Mouse (Mus musculus) megakaryocyte, embryonic 14.5 days (primary cell): ENCODE results near the gene Card6. TPM values are rescaled to one million over a fixed set of nuclear protein-coding genes. Genes with fewer than 3 reads are reported as not detected.
A peak's percentile ranks its signal among the peaks of the same experiment; 100 is the strongest.

ENCODE experiments used
- H3K27me3 ChIP-seq: replicated peaks from 2 replicates; pipeline ENCODE3; 2012; ENCODE audit warnings: inconsistent platforms
- H3K36me3 ChIP-seq: replicated peaks from 2 replicates; pipeline ENCODE3; 2012; ENCODE audit warnings: low read length, inconsistent platforms, mixed read lengths
- H3K4me1 ChIP-seq: 2 replicates; pipeline ENCODE4 v1.6.1; 2012; ENCODE audit warnings: inconsistent platforms
- H3K4me3 ChIP-seq: replicated peaks from 2 replicates; pipeline ENCODE3; 2012; ENCODE audit warnings: moderate library complexity, mild to moderate bottlenecking, inconsistent platforms
- H3K9me3 ChIP-seq: 2 replicates; pipeline ENCODE4 v1.6.1; 2012; ENCODE audit warnings: inconsistent platforms
- FLI1 ChIP-seq: IDR thresholded peaks from 2 replicates; pipeline ENCODE4 v1.6.1; 2012; ENCODE audit warnings: low read length, inconsistent platforms, mixed read lengths
- GATA1 ChIP-seq: IDR thresholded peaks from 3 replicates; pipeline ENCODE4 v1.6.1; 2012; ENCODE audit warnings: mixed read lengths, low read length, inconsistent platforms, borderline replicate concordance
- polyA plus RNA-seq: library from polyadenylated mRNA; stranded (reverse); fragments of >175 nt; gene quantifications from 2 replicates; pipeline ENCODE4 v1.2.3, GENCODE M21; 2012; ENCODE audit warnings: low replicate concordance; ENCODE audit not compliant: insufficient read depth

The Card6 gene
- polyA plus RNA-seq = 0.09 TPM in 1 of 2 replicates, not detected in the other

GRCm38 (mm10) chr15:5107686-5108654, at the start of gene Card6:
Gene Card6 (minus strand): TSS chr15:5108539.
- H3K36me3 ChIP-seq = no peaks in the 10 kb centered on the region
- peak within 1 kb of the TSS; percentile 77 for H3K4me3 ChIP-seq
- H3K27me3 ChIP-seq = peaks cover 34% of the 10 kb centered on the region
- H3K9me3 ChIP-seq = no peaks in the 10 kb centered on the region; the same call in 1 of the 2 replicates
- no peak for TF ChIP-seq FLI1
- TF ChIP-seq GATA1 = no peak
- H3K4me1 ChIP-seq = peaks cover 18% of the 10 kb centered on the region

- Histone ChIP-seq H3K4me3 (no peak overlapping the region), H3K9me3 (no peaks in the 10 kb centered on the region), H3K36me3 (peaks cover 29% of the 10 kb centered on the region), H3K27me3 (no peaks in the 10 kb centered on the region), H3K4me1 (peaks cover 52% of the 10 kb centered on the region)
- no peak for TF ChIP-seq FLI1
- TF ChIP-seq GATA1 = no peak
These were observed 49.0 kb upstream of the Card6 start for GRCm38 (mm10) chr15:5157386-5157785.

- peak overlapping the region; percentile 33 for H3K4me3 ChIP-seq
- no peaks in the 10 kb centered on the region for H3K27me3 ChIP-seq
- H3K36me3 ChIP-seq = peaks cover 29% of the 10 kb centered on the region
- no peaks in the 10 kb centered on the region for H3K9me3 ChIP-seq
- H3K4me1 ChIP-seq = peaks cover 59% of the 10 kb centered on the region
- TF ChIP-seq FLI1 = no peak
- TF ChIP-seq GATA1 = no peak
These were observed 48.0 kb upstream of the Card6 start for GRCm38 (mm10) chr15:5156355-5156754.

GRCm38 (mm10) chr15:5155093-5155492, 46.8 kb upstream of the Card6 start:
- Histone ChIP-seq H3K4me1 (peaks cover 69% of the 10 kb centered on the region), H3K27me3 (no peaks in the 10 kb centered on the region), H3K9me3 (no peaks in the 10 kb centered on the region), H3K4me3 (no peak overlapping the region), H3K36me3 (peaks cover 24% of the 10 kb centered on the region)
- TF ChIP-seq GATA1 (no peak), FLI1 (no peak)

GRCm38 (mm10) chr15:5154621-5155020, 46.3 kb upstream of the Card6 start:
- H3K9me3 ChIP-seq = no peaks in the 10 kb centered on the region

GRCm38 (mm10) chr15:5152171-5152570, 43.8 kb upstream of the Card6 start:
- H3K4me3 ChIP-seq = no peak overlapping the region
- H3K27me3 ChIP-seq = no peaks in the 10 kb centered on the region
- H3K36me3 ChIP-seq = peaks cover 2% of the 10 kb centered on the region
- peaks cover 76% of the 10 kb centered on the region for H3K4me1 ChIP-seq
- TF ChIP-seq FLI1 = no peak
- no peak for TF ChIP-seq GATA1
- no peaks in the 10 kb centered on the region for H3K9me3 ChIP-seq

More at GRCm38 (mm10) chr15:5154621-5155020, 46.3 kb upstream of the Card6 start:
- H3K4me1 ChIP-seq = peaks cover 74% of the 10 kb centered on the region
- TF ChIP-seq FLI1 = no peak
- TF ChIP-seq GATA1 = no peak
- no peak overlapping the region for H3K4me3 ChIP-seq
- no peaks in the 10 kb centered on the region for H3K27me3 ChIP-seq
- H3K36me3 ChIP-seq = peaks cover 19% of the 10 kb centered on the region

GRCm38 (mm10) chr15:5149187-5149586, 40.8 kb upstream of the Card6 start:
- Histone ChIP-seq H3K27me3 (no peaks in the 10 kb centered on the region), H3K4me1 (peaks cover 69% of the 10 kb centered on the region), H3K36me3 (peaks cover 9% of the 10 kb centered on the region), H3K9me3 (no peaks in the 10 kb centered on the region), H3K4me3 (no peak overlapping the region)
- TF ChIP-seq GATA1 = no peak
- no peak for TF ChIP-seq FLI1

GRCm38 (mm10) chr15:5145196-5145945, 37.0 kb upstream of the Card6 start:
- peaks cover 70% of the 10 kb centered on the region for H3K4me1 ChIP-seq
- no peak for TF ChIP-seq GATA1
- no peaks in the 10 kb centered on the region for H3K27me3 ChIP-seq
- peak overlapping the region; percentile 99 for H3K4me3 ChIP-seq
- H3K9me3 ChIP-seq = no peaks in the 10 kb centered on the region
- H3K36me3 ChIP-seq = peaks cover 7% of the 10 kb centered on the region

GRCm38 (mm10) chr15:5144021-5144778, 35.9 kb upstream of the Card6 start:
- Histone ChIP-seq H3K4me1 (peaks cover 70% of the 10 kb centered on the region), H3K4me3 (peak overlapping the region; percentile 99), H3K36me3 (peaks cover 7% of the 10 kb centered on the region), H3K9me3 (no peaks in the 10 kb centered on the region), H3K27me3 (no peaks in the 10 kb centered on the region)
- no peak for TF ChIP-seq GATA1
- no peak for TF ChIP-seq FLI1
